Mouse (Mus musculus) embryonic facial prominence, embryonic 11.5 days (tissue): ENCODE measurements around the gene Cfap74. TPM values are rescaled to one million over a fixed set of nuclear protein-coding genes. Genes with fewer than 3 reads are reported as not detected.

Experiments
- ATAC-seq: fragments of 200-750 bp; cut with Nextera tagmentation; replicated peaks from 2 replicates; pipeline ENCODE4 v1.8.0; 2017; ENCODE audit warnings: low read depth; ENCODE audit not compliant: insufficient number of reproducible peaks, low FRiP score, low TSS enrichment
- DNase-seq: peaks from one replicate; pipeline ENCODE4 v3.0.0-alpha.2; 2015; ENCODE audit warnings: low spot score
- H3K27ac ChIP-seq: fragments of 300-500 bp; sonication (generic); replicated peaks from 2 replicates; pipeline ENCODE4 v1.5.1; 2014; ENCODE audit warnings: mild to moderate bottlenecking, low read depth, low read length, control low read depth
- H3K27me3 ChIP-seq: fragments of 300-500 bp; sonication (generic); 2 replicates; pipeline ENCODE4 v1.6.1; 2014; ENCODE audit warnings: mild to moderate bottlenecking, low read length, moderate library complexity, mixed read lengths; ENCODE audit not compliant: control insufficient read depth, insufficient read depth
- H3K36me3 ChIP-seq: fragments of 300-500 bp; sonication (generic); replicated peaks from 2 replicates; pipeline ENCODE4 v1.6.1; 2014; ENCODE audit warnings: low read depth, mild to moderate bottlenecking, low read length, moderate library complexity, mixed read lengths; ENCODE audit not compliant: control insufficient read depth, insufficient read depth
- H3K4me1 ChIP-seq: fragments of 300-500 bp; sonication (generic); 2 replicates; pipeline ENCODE4 v1.6.1; 2014; ENCODE audit warnings: low read length, mixed read lengths; ENCODE audit not compliant: control insufficient read depth, insufficient read depth
- H3K4me2 ChIP-seq: fragments of 300-500 bp; sonication (generic); 2 replicates; pipeline ENCODE4 v1.6.1; 2014; ENCODE audit warnings: low read depth, mild to moderate bottlenecking, control low read depth, low read length, moderate library complexity
- H3K4me3 ChIP-seq: fragments of 300-500 bp; sonication (generic); 2 replicates; pipeline ENCODE4 v1.5.1; 2014; ENCODE audit warnings: low read depth, low read length, control low read depth
- H3K9ac ChIP-seq: fragments of 300-500 bp; sonication (generic); replicated peaks from 2 replicates; pipeline ENCODE4 v1.6.1; 2014; ENCODE audit warnings: mild to moderate bottlenecking, control low read depth, low read length
- H3K9me3 ChIP-seq: fragments of 300-500 bp; sonication (generic); replicated peaks from 2 replicates; pipeline ENCODE4 v1.6.1; 2016; ENCODE audit warnings: mild to moderate bottlenecking, low read length, inconsistent platforms, mixed read lengths; ENCODE audit not compliant: control insufficient read depth
- WGBS: fragments of 180-500 bp; shearing (Covaris S2); extraction: QIAGEN DNeasy Blood & Tissue Kit; methylation state at CpG from one replicate; pipeline ENCODE4 v1.1.7; 2014; 5-methylcytosine and 5-hydroxymethylcytosine counted together
- polyA plus RNA-seq: library from polyadenylated mRNA; unstranded; fragments of >200 nt; fragmentation: Nextera tagmentation; extraction: Ambion mirVana; gene quantifications from 2 replicates; pipeline ENCODE4 v1.2.1, GENCODE M21; 2014

The Cfap74 gene
- polyA plus RNA-seq, 1 experiment from 2014 or later: 5.6 TPM

- no peaks in the 10 kb centered on the region for H3K4me1 ChIP-seq
- H3K27me3 ChIP-seq: no peaks in the 10 kb centered on the region
- no peaks in the 10 kb centered on the region for H3K9me3 ChIP-seq
- 26% methylated on average over 12 of the region's 12 CpGs for WGBS
- H3K4me2 ChIP-seq: no peak overlapping the region
- H3K9ac ChIP-seq: no peak overlapping the region
- ATAC-seq (0 out of 2 replicates have a peak, but pooled peaks have one; percentile 17), DNase-seq (peak; percentile 68)
- H3K4me3 ChIP-seq: no peak overlapping the region
- no peak overlapping the region for H3K27ac ChIP-seq
- H3K36me3 ChIP-seq: no peaks in the 10 kb centered on the region
These were observed 40.3 kb upstream of the Cfap74 start for GRCm38 (mm10) chr4:155368684-155369083.

- H3K4me2 ChIP-seq: no peak overlapping the region
- H3K4me3 ChIP-seq: no peak overlapping the region
- no peaks in the 10 kb centered on the region for H3K36me3 ChIP-seq
- H3K4me1 ChIP-seq: no peaks in the 10 kb centered on the region
- no peak overlapping the region for H3K27ac ChIP-seq
- ATAC-seq (no peak), DNase-seq (no peak)
- H3K9ac ChIP-seq: no peak overlapping the region
- no peaks in the 10 kb centered on the region for H3K27me3 ChIP-seq
- WGBS: 85% methylated on average over 15 of the region's 15 CpGs
- H3K9me3 ChIP-seq: no peaks in the 10 kb centered on the region
These were observed 38.0 kb upstream of the Cfap74 start for GRCm38 (mm10) chr4:155370737-155371715.

- DNase-seq (no peak), ATAC-seq (no peak)
- H3K9me3 ChIP-seq: no peaks in the 10 kb centered on the region
- no peaks in the 10 kb centered on the region for H3K4me1 ChIP-seq
- H3K27ac ChIP-seq: no peak overlapping the region
- H3K27me3 ChIP-seq: no peaks in the 10 kb centered on the region
- WGBS: 74% methylated on average over 5 of the region's 5 CpGs
- H3K4me2 ChIP-seq: no peak overlapping the region
- no peak overlapping the region for H3K9ac ChIP-seq
- no peaks in the 10 kb centered on the region for H3K36me3 ChIP-seq
- no peak overlapping the region for H3K4me3 ChIP-seq
These were observed 36.9 kb upstream of the Cfap74 start for GRCm38 (mm10) chr4:155371797-155372735.

GRCm38 (mm10) chr4:155381974-155382373 lies 27.0 kb upstream of the Cfap74 start:
- ATAC-seq (no peak), DNase-seq (no peak)
- Histone ChIP-seq H3K9me3 (no peaks in the 10 kb centered on the region), H3K27ac (no peak overlapping the region), H3K4me2 (no peak overlapping the region), H3K4me1 (no peaks in the 10 kb centered on the region), H3K36me3 (no peaks in the 10 kb centered on the region), H3K27me3 (no peaks in the 10 kb centered on the region), H3K4me3 (no peak overlapping the region), H3K9ac (no peak overlapping the region)
- WGBS: 64% methylated on average over 7 of the region's 7 CpGs

- ATAC-seq (no peak), DNase-seq (no peak)
- Histone ChIP-seq H3K36me3 (no peaks in the 10 kb centered on the region), H3K4me2 (no peak overlapping the region), H3K27ac (no peak overlapping the region), H3K27me3 (no peaks in the 10 kb centered on the region), H3K4me1 (no peaks in the 10 kb centered on the region), H3K9me3 (no peaks in the 10 kb centered on the region), H3K9ac (no peak overlapping the region), H3K4me3 (no peak overlapping the region)
- WGBS: 18% methylated on average over 9 of the region's 9 CpGs
These were observed 26.2 kb upstream of the Cfap74 start for GRCm38 (mm10) chr4:155382752-155383151.

- DNase-seq: no peak
- H3K4me2 ChIP-seq: no peak overlapping the region
- WGBS: 82% methylated on average over 4 of the region's 4 CpGs
- no peak overlapping the region for H3K27ac ChIP-seq
- no peaks in the 10 kb centered on the region for H3K9me3 ChIP-seq
- ATAC-seq: no peak
- no peak overlapping the region for H3K9ac ChIP-seq
- H3K36me3 ChIP-seq: no peaks in the 10 kb centered on the region
- no peak overlapping the region for H3K4me3 ChIP-seq
- H3K4me1 ChIP-seq: no peaks in the 10 kb centered on the region
- no peaks in the 10 kb centered on the region for H3K27me3 ChIP-seq
These were observed 25.7 kb upstream of the Cfap74 start for GRCm38 (mm10) chr4:155383326-155383725.

- Histone ChIP-seq H3K4me2 (no peak overlapping the region), H3K4me1 (no peaks in the 10 kb centered on the region), H3K27ac (no peak overlapping the region), H3K9ac (no peak overlapping the region), H3K4me3 (no peak overlapping the region), H3K36me3 (no peaks in the 10 kb centered on the region), H3K9me3 (no peaks in the 10 kb centered on the region), H3K27me3 (no peaks in the 10 kb centered on the region)
- WGBS: 71% methylated on average over 8 of the region's 8 CpGs
- ATAC-seq (no peak), DNase-seq (no peak)
These were observed 21.8 kb upstream of the Cfap74 start for GRCm38 (mm10) chr4:155387166-155387565.
